Mouse (Mus musculus) limb, embryonic 14.5 days (tissue): ENCODE measurements around the gene Miox. TPM values are rescaled to one million over a fixed set of nuclear protein-coding genes. Genes with fewer than 3 reads are reported as not detected.

Experiments used
- ATAC-seq: fragments of 200-750 bp; cut with Nextera tagmentation; 2 replicates; pipeline ENCODE4 v1.8.0; 2017; ENCODE audit warnings: low read depth, moderate number of reproducible peaks, moderate TSS enrichment; ENCODE audit not compliant: low FRiP score
- DNase-seq: peaks from one replicate; pipeline ENCODE4 v3.0.0-alpha.2; 2015; ENCODE audit warnings: low spot score
- H3K27ac ChIP-seq: fragments of 300-500 bp; sonication (generic); replicated peaks from 2 replicates; pipeline ENCODE4 v1.5.1; 2014; ENCODE audit warnings: low read depth, mild to moderate bottlenecking, low read length, moderate library complexity, mixed read lengths
- H3K27me3 ChIP-seq: fragments of 300-500 bp; sonication (generic); 2 replicates; pipeline ENCODE4 v1.6.1; 2014; ENCODE audit warnings: low read length, mixed read lengths; ENCODE audit not compliant: control insufficient read depth, insufficient read depth
- H3K36me3 ChIP-seq: fragments of 300-500 bp; sonication (generic); 2 replicates; pipeline ENCODE4 v1.6.1; 2014; ENCODE audit warnings: mild to moderate bottlenecking, low read length, moderate library complexity, mixed read lengths; ENCODE audit not compliant: control insufficient read depth, insufficient read depth
- H3K4me1 ChIP-seq: fragments of 300-500 bp; sonication (generic); 2 replicates; pipeline ENCODE4 v1.6.1; 2014; ENCODE audit warnings: antibody characterized with exemption, low read length, mixed read lengths; ENCODE audit not compliant: control insufficient read depth, insufficient read depth
- H3K4me2 ChIP-seq: fragments of 300-500 bp; sonication (generic); replicated peaks from 2 replicates; pipeline ENCODE4 v1.6.1; 2014; ENCODE audit warnings: low read depth, mild to moderate bottlenecking, low read length, moderate library complexity; ENCODE audit not compliant: severe bottlenecking
- H3K4me3 ChIP-seq: fragments of 300-500 bp; sonication (generic); replicated peaks from 2 replicates; pipeline ENCODE4 v1.5.1; 2014; ENCODE audit warnings: low read length
- H3K9ac ChIP-seq: fragments of 300-500 bp; sonication (generic); 2 replicates; pipeline ENCODE4 v1.6.1; 2014; ENCODE audit warnings: mild to moderate bottlenecking, low read depth, low read length, moderate library complexity; ENCODE audit not compliant: severe bottlenecking
- H3K9me3 ChIP-seq: fragments of 300-500 bp; sonication (generic); 2 replicates; pipeline ENCODE4 v1.6.1; 2016; ENCODE audit warnings: low read length; ENCODE audit not compliant: control insufficient read depth
- POLR2A ChIP-seq: fragments of 200-500 bp; IDR thresholded peaks from 2 replicates; pipeline ENCODE4 v1.8.0; 2012; ENCODE audit warnings: inconsistent platforms, mild to moderate bottlenecking, moderate library complexity, borderline replicate concordance; ENCODE audit not compliant: insufficient read depth, insufficient read length; ENCODE audit errors: extremely low read depth
- WGBS: fragments of 180-500 bp; shearing (Covaris S2); extraction: QIAGEN DNeasy Blood & Tissue Kit; methylation state at CpG from one replicate; pipeline ENCODE4 v1.1.7; 2014; 5-methylcytosine and 5-hydroxymethylcytosine counted together
- polyA plus RNA-seq, 2 experiments: library from polyadenylated mRNA; depleted of rRNA in 1 of 2; stranded (reverse) in 1 of 2; unstranded in 1 of 2; fragments of >200 nt; fragmentation: Nextera tagmentation in 1 of 2; extraction: Ambion mirVana in 1 of 2; gene quantifications; 2 replicates each; pipeline versions ENCODE4 v1.2.1 to v1.2.3; 2012 to 2014

The Miox gene
- polyA plus RNA-seq, 2 experiments = not detected

GRCm38 (mm10) chr15:89308406-89309139 is 25.6 kb upstream of the Miox start:
- no peak for ATAC-seq
- 76% methylated on average over 7 of the region's 7 CpGs for WGBS

GRCm38 (mm10) chr15:89309962-89310498 is 24.2 kb upstream of the Miox start:
- no peak overlapping the region for H3K27ac ChIP-seq
- H3K9me3 ChIP-seq = no peaks in the 10 kb centered on the region
- no peaks in the 10 kb centered on the region for H3K27me3 ChIP-seq
- peaks cover 9% of the 10 kb centered on the region for H3K4me1 ChIP-seq
- no peak overlapping the region for H3K4me2 ChIP-seq
- TF ChIP-seq POLR2A = no peak
- no peak overlapping the region; the same call in 1 of the 2 replicates for H3K9ac ChIP-seq
- H3K36me3 ChIP-seq = peaks cover 23% of the 10 kb centered on the region
- no peak for ATAC-seq
- no peak for DNase-seq
- H3K4me3 ChIP-seq = no peak overlapping the region
- WGBS = 77% methylated on average over 6 of the region's 6 CpGs

More at GRCm38 (mm10) chr15:89308406-89309139, 25.6 kb upstream of the Miox start:
- Histone ChIP-seq H3K9ac (no peak overlapping the region), H3K4me3 (no peak overlapping the region), H3K9me3 (no peaks in the 10 kb centered on the region), H3K4me2 (no peak overlapping the region), H3K27ac (no peak overlapping the region), H3K36me3 (peaks cover 38% of the 10 kb centered on the region), H3K27me3 (no peaks in the 10 kb centered on the region), H3K4me1 (peaks cover under 1% of the 10 kb centered on the region)
- DNase-seq = no peak
- TF ChIP-seq POLR2A = no peak

- Histone ChIP-seq H3K36me3 (no peaks in the 10 kb centered on the region), H3K27ac (no peak overlapping the region), H3K4me2 (no peak overlapping the region), H3K4me3 (no peak overlapping the region), H3K27me3 (no peaks in the 10 kb centered on the region), H3K4me1 (peaks cover 9% of the 10 kb centered on the region), H3K9me3 (no peaks in the 10 kb centered on the region), H3K9ac (no peak overlapping the region)
- DNase-seq (no peak), ATAC-seq (no peak)
- TF ChIP-seq POLR2A = no peak
- WGBS = 75% methylated on average over 4 of the region's 4 CpGs
Measured at GRCm38 (mm10) chr15:89313359-89313758, 20.8 kb upstream of the Miox start.

GRCm38 (mm10) chr15:89314107-89314506 is 20.1 kb upstream of the Miox start:
- H3K4me1 ChIP-seq = peaks cover 9% of the 10 kb centered on the region
- ATAC-seq = no peak
- TF ChIP-seq POLR2A = no peak
- peak overlapping the region; percentile 84 for H3K4me2 ChIP-seq
- WGBS = 36% methylated on average over 3 of the region's 3 CpGs
- H3K36me3 ChIP-seq = no peaks in the 10 kb centered on the region
- no peaks in the 10 kb centered on the region for H3K9me3 ChIP-seq
- peak overlapping the region; percentile 83 for H3K9ac ChIP-seq
- no peak overlapping the region for H3K27ac ChIP-seq
- DNase-seq = no peak
- H3K27me3 ChIP-seq = no peaks in the 10 kb centered on the region
- peak overlapping the region; percentile 98 for H3K4me3 ChIP-seq

- ATAC-seq (peak; percentile 39), DNase-seq (no peak)
- under 1% methylated on average over 47 of the region's 58 CpGs for WGBS
- peaks cover 9% of the 10 kb centered on the region for H3K4me1 ChIP-seq
- H3K36me3 ChIP-seq = no peaks in the 10 kb centered on the region
- 0 out of 2 replicates have a peak overlapping the region, but pooled peaks have one; percentile 33 for H3K27ac ChIP-seq
- H3K9ac ChIP-seq = peak overlapping the region; percentile 83
- peak overlapping the region; percentile 98 for H3K4me3 ChIP-seq
- no peak for TF ChIP-seq POLR2A
- no peaks in the 10 kb centered on the region for H3K9me3 ChIP-seq
- peak overlapping the region; percentile 84 for H3K4me2 ChIP-seq
- no peaks in the 10 kb centered on the region for H3K27me3 ChIP-seq
Measured at GRCm38 (mm10) chr15:89314511-89315189, 19.5 kb upstream of the Miox start.
